Mouse (Mus musculus): ENCODE data around the gene Nexn.
"Not testable (repeated sequence)": the region's sequence is repeated elsewhere in the genome, so short reads cannot be mapped to it uniquely, and the experiment has no call there.

Gene Nexn

GRCm38 (mm10) chr3:152199125-152199524 lies 67.0 kb downstream of the Nexn start:
- no peak for DNase-seq (ENCODE audit: low spot score in 2 of 2)

- DNase-seq (ENCODE audit: low spot score in 2 of 2) = not testable (repeated sequence)
Observed at GRCm38 (mm10) chr3:152197246-152197645, 68.9 kb downstream of the Nexn start.

- peak; percentile 56 to 85 for DNase-seq (ENCODE audit: low spot score in 2 of 2)
Observed at GRCm38 (mm10) chr3:152193635-152194097, 72.5 kb downstream of the Nexn start.

- DNase-seq (ENCODE audit: low spot score in 2 of 2) = no peak
Observed at GRCm38 (mm10) chr3:152193177-152193576, 73.0 kb downstream of the Nexn start.

- no peak for DNase-seq (ENCODE audit: low spot score in 2 of 2)
Observed at GRCm38 (mm10) chr3:152192238-152192931, 73.8 kb downstream of the Nexn start.

- peak in 1 of 2 experiments; percentile 23 for DNase-seq (ENCODE audit: low spot score in 2 of 2)
Observed at GRCm38 (mm10) chr3:152191791-152192237, 74.3 kb downstream of the Nexn start.

- DNase-seq (ENCODE audit: low spot score in 2 of 2) = no peak
Observed at GRCm38 (mm10) chr3:152190679-152191477, 75.3 kb downstream of the Nexn start.

GRCm38 (mm10) chr3:152189306-152189705 lies 76.8 kb downstream of the Nexn start:
- no peak for DNase-seq (ENCODE audit: low spot score in 2 of 2)

Measured in urinary bladder, adult 18-20 months (tissue).